Mouse (Mus musculus) mesoderm, embryonic 11.5 days (tissue): ENCODE data around the gene Prmt8.

Experiments
- DNase-seq: peaks from one replicate; pipeline ENCODE4 v3.0.0-alpha.2; 2012; ENCODE audit warnings: low read depth, low spot score

The Prmt8 gene

GRCm38 (mm10) chr6:127769275-127770156, at the start of gene Prmt8:
TSS of gene Prmt8 (minus strand) at chr6:127769472.
- peak; percentile 64 for DNase-seq

GRCm38 (mm10) chr6:127803046-127803729, 33.9 kb upstream of the Prmt8 start:
- DNase-seq = no peak

GRCm38 (mm10) chr6:127802211-127802610, 32.9 kb upstream of the Prmt8 start:
- DNase-seq = no peak

- DNase-seq = no peak
These were observed 20.8 kb upstream of the Prmt8 start for GRCm38 (mm10) chr6:127790023-127790422.

GRCm38 (mm10) chr6:127770806-127771205, 1.5 kb upstream of the Prmt8 start:
- DNase-seq = no peak

GRCm38 (mm10) chr6:127768621-127769274, 524 bp downstream of the Prmt8 start:
- DNase-seq = no peak

- DNase-seq = peak; percentile 78
These were observed 1.4 kb downstream of the Prmt8 start for GRCm38 (mm10) chr6:127767706-127768493.

GRCm38 (mm10) chr6:127767201-127767705, 2.0 kb downstream of the Prmt8 start:
- no peak for DNase-seq

- DNase-seq = no peak
These were observed 2.6 kb downstream of the Prmt8 start for GRCm38 (mm10) chr6:127766641-127767200.

- no peak for DNase-seq
These were observed 3.1 kb downstream of the Prmt8 start for GRCm38 (mm10) chr6:127766041-127766604.

- DNase-seq = no peak
These were observed 3.7 kb downstream of the Prmt8 start for GRCm38 (mm10) chr6:127765573-127765972.

GRCm38 (mm10) chr6:127758264-127758663, 11.0 kb downstream of the Prmt8 start:
- no peak for DNase-seq

- DNase-seq = no peak
These were observed 11.6 kb downstream of the Prmt8 start for GRCm38 (mm10) chr6:127757667-127758167.

- no peak for DNase-seq
These were observed 12.4 kb downstream of the Prmt8 start for GRCm38 (mm10) chr6:127756856-127757255.

- no peak for DNase-seq
These were observed 16.0 kb downstream of the Prmt8 start for GRCm38 (mm10) chr6:127753228-127753627.

- no peak for DNase-seq
These were observed 16.6 kb downstream of the Prmt8 start for GRCm38 (mm10) chr6:127752681-127753080.

- no peak for DNase-seq
These were observed 17.8 kb downstream of the Prmt8 start for GRCm38 (mm10) chr6:127751499-127751898.

- no peak for DNase-seq
These were observed 20.5 kb downstream of the Prmt8 start for GRCm38 (mm10) chr6:127748793-127749192.

- no peak for DNase-seq
These were observed 27.0 kb downstream of the Prmt8 start for GRCm38 (mm10) chr6:127742290-127742689.

GRCm38 (mm10) chr6:127741162-127741561, 28.1 kb downstream of the Prmt8 start:
- no peak for DNase-seq
